Mouse (Mus musculus) C2C12 (cell line): Measurements from ENCODE around the gene Hist1h2ae. TPM values are rescaled to one million over a fixed set of nuclear protein-coding genes. Genes with fewer than 3 reads are reported as not detected.
A peak's percentile ranks its signal among the peaks of the same experiment; 100 is the strongest.
"Not testable (repeated sequence)": the region's sequence is repeated elsewhere in the genome, so short reads cannot be mapped to it uniquely, and the experiment has no call there.

Experiments used
- H3K27me3 ChIP-seq: one replicate; pipeline ENCODE4 v1.6.1; 2011; ENCODE audit not compliant: control insufficient read depth, insufficient read depth, insufficient read length
- H3K36me3 ChIP-seq: one replicate; pipeline ENCODE4 v1.6.1; 2011; ENCODE audit not compliant: control insufficient read depth, insufficient read depth
- H3K4me3 ChIP-seq: one replicate; pipeline ENCODE4 v1.5.1; 2011; ENCODE audit warnings: mild to moderate bottlenecking, control low read depth; ENCODE audit not compliant: poor library complexity, insufficient read depth, severe bottlenecking
- H3K79me2 ChIP-seq: one replicate; pipeline ENCODE4 v1.6.1; 2011; ENCODE audit not compliant: control insufficient read depth, insufficient read depth
- H3K79me3 ChIP-seq: one replicate; pipeline ENCODE4 v1.6.1; 2011; ENCODE audit warnings: low read depth, control low read depth
- H3ac ChIP-seq: one replicate; pipeline ENCODE3; 2011; ENCODE audit warnings: low read depth; ENCODE audit not compliant: control insufficient read depth, insufficient read length
- CEBPB ChIP-seq: IDR thresholded peaks from one replicate; pipeline ENCODE4 v1.6.1; 2011; ENCODE audit warnings: low read depth, mild to moderate bottlenecking, control low read depth, moderate library complexity
- CTCF ChIP-seq: IDR thresholded peaks from one replicate; pipeline ENCODE4 v1.5.1; 2011; ENCODE audit not compliant: control insufficient read depth, insufficient read depth, insufficient read length
- FOSL1 ChIP-seq: IDR thresholded peaks from one replicate; pipeline ENCODE4 v1.8.0; 2011; ENCODE audit warnings: mild to moderate bottlenecking, low read length; ENCODE audit not compliant: poor library complexity, insufficient read depth, severe bottlenecking
- MAX ChIP-seq: IDR thresholded peaks from one replicate; pipeline ENCODE4 v1.6.1; 2011; ENCODE audit warnings: mild to moderate bottlenecking, control low read depth
- MYOD1 ChIP-seq: IDR thresholded peaks from one replicate; pipeline ENCODE4 v1.6.1; 2011; ENCODE audit warnings: low read depth; ENCODE audit not compliant: control insufficient read depth, insufficient read length
- MYOG ChIP-seq: IDR thresholded peaks from one replicate; pipeline ENCODE4 v1.6.1; 2011; ENCODE audit not compliant: control insufficient read depth, insufficient read length; ENCODE audit errors: extremely low read depth
- USF1 ChIP-seq: IDR thresholded peaks from one replicate; pipeline ENCODE4 v1.6.1; 2011; ENCODE audit warnings: low read depth, mild to moderate bottlenecking, control low read depth, moderate library complexity
- polyA plus RNA-seq: library from polyadenylated mRNA; unstranded; fragments of >200 nt; fragmentation: generic; extraction: Trizol; gene quantifications from one replicate; pipeline ENCODE4 v1.2.1, GENCODE M21; 2012; ENCODE audit warnings: missing spikeins

Hist1h2ae gene
- polyA plus RNA-seq, 1 experiment, result 12.6 TPM

- no peaks in the 10 kb centered on the region for H3K79me3 ChIP-seq
- no peak overlapping the region for H3K4me3 ChIP-seq
- no peaks in the 10 kb centered on the region for H3K79me2 ChIP-seq
- no peaks in the 10 kb centered on the region for H3K27me3 ChIP-seq
- no peak overlapping the region for H3ac ChIP-seq
- no peaks in the 10 kb centered on the region for H3K36me3 ChIP-seq
- TF ChIP-seq MYOG (no peak), FOSL1 (no peak)
These were observed 6.8 kb upstream of the Hist1h2ae start for GRCm38 (mm10) chr13:23577835-23578234.

GRCm38 (mm10) chr13:23576906-23577639 lies 6.1 kb upstream of the Hist1h2ae start:
- TF ChIP-seq FOSL1, result no peak
- TF ChIP-seq USF1, result no peak
- TF ChIP-seq MYOD1, result no peak
- no peak for TF ChIP-seq CTCF
- TF ChIP-seq CEBPB, result no peak
- TF ChIP-seq MAX, result no peak
- TF ChIP-seq MYOG, result no peak
- Histone ChIP-seq H3K36me3 (no peaks in the 10 kb centered on the region), H3K79me3 (no peaks in the 10 kb centered on the region)

GRCm38 (mm10) chr13:23576351-23576881 lies 5.4 kb upstream of the Hist1h2ae start:
- Histone ChIP-seq H3ac (peak overlapping the region; percentile 55), H3K4me3 (peak overlapping the region; percentile 35), H3K79me2 (no peaks in the 10 kb centered on the region), H3K36me3 (no peaks in the 10 kb centered on the region), H3K27me3 (no peaks in the 10 kb centered on the region), H3K79me3 (no peaks in the 10 kb centered on the region)
- no peak for TF ChIP-seq MYOD1
- TF ChIP-seq CEBPB, result no peak
- TF ChIP-seq FOSL1, result no peak
- no peak for TF ChIP-seq USF1
- no peak for TF ChIP-seq MYOG
- TF ChIP-seq CTCF, result no peak
- TF ChIP-seq MAX, result no peak

More at GRCm38 (mm10) chr13:23576906-23577639, 6.1 kb upstream of the Hist1h2ae start:
- Histone ChIP-seq H3K27me3 (no peaks in the 10 kb centered on the region), H3K79me2 (no peaks in the 10 kb centered on the region), H3ac (peak overlapping the region; percentile 55), H3K4me3 (peak overlapping the region; percentile 35)

GRCm38 (mm10) chr13:23575864-23576313 lies 4.9 kb upstream of the Hist1h2ae start:
- H3K36me3 ChIP-seq, H3K79me2 ChIP-seq, H3K27me3 ChIP-seq, H3K79me3 ChIP-seq: not testable (repeated sequence)
- H3K4me3 ChIP-seq, result peak overlapping the region; percentile 35
- H3ac ChIP-seq, result peak overlapping the region; percentile 34

- H3K27me3 ChIP-seq, result no peaks in the 10 kb centered on the region
- H3K36me3 ChIP-seq, result no peaks in the 10 kb centered on the region
- no peaks in the 10 kb centered on the region for H3K79me3 ChIP-seq
- H3K4me3 ChIP-seq, result peak within 1 kb of the TSS; percentile 35
- H3K79me2 ChIP-seq, result no peaks in the 10 kb centered on the region
- TF ChIP-seq CEBPB (no peak), MAX (no peak)
- H3ac ChIP-seq, result peak within 1 kb of the TSS; percentile 55
These were observed 4.3 kb upstream of the Hist1h2ae start, which contains the start of gene Hist1h3d for GRCm38 (mm10) chr13:23575271-23575851. TSS of gene Hist1h3d (plus strand) at chr13:23575763.

- H3K79me3 ChIP-seq, H3ac ChIP-seq, H3K27me3 ChIP-seq, H3K79me2 ChIP-seq, H3K4me3 ChIP-seq, H3K36me3 ChIP-seq: not testable (repeated sequence)
These were observed 3.6 kb upstream of the Hist1h2ae start for GRCm38 (mm10) chr13:23574546-23575170.

GRCm38 (mm10) chr13:23573898-23574524 lies 3.0 kb upstream of the Hist1h2ae start, which contains the start of the genes Hist1h2bf and Hist1h2ad:
TSS of gene Hist1h2bf (minus strand) at chr13:23574196.
TSS of gene Hist1h2ad (plus strand) at chr13:23574381.
- Histone ChIP-seq H3ac (peak within 1 kb of the TSS; percentile 53), H3K4me3 (peak within 1 kb of the TSS; percentile 25)
- not testable (repeated sequence) for H3K27me3 ChIP-seq, H3K79me3 ChIP-seq, H3K79me2 ChIP-seq, H3K36me3 ChIP-seq

GRCm38 (mm10) chr13:23573034-23573897 lies 2.2 kb upstream of the Hist1h2ae start:
- Histone ChIP-seq H3K4me3 (peak overlapping the region; percentile 25), H3ac (peak overlapping the region; percentile 53)
- not testable (repeated sequence) for H3K36me3 ChIP-seq, H3K27me3 ChIP-seq, H3K79me2 ChIP-seq, H3K79me3 ChIP-seq
